Mouse (Mus musculus) testis, adult 2 months (tissue): Measurements from ENCODE around the gene Zfp697.

ENCODE experiments used
- CTCF ChIP-seq: fragments of 200-500 bp; IDR thresholded peaks from 2 replicates; pipeline ENCODE4 v1.5.1; 2012; ENCODE audit warnings: low read depth, mild to moderate bottlenecking, inconsistent platforms, low read length, moderate library complexity; ENCODE audit not compliant: control insufficient read depth, insufficient read depth, insufficient replicate concordance
- POLR2A ChIP-seq: fragments of 200-500 bp; IDR thresholded peaks from 2 replicates; pipeline ENCODE4 v1.6.1; 2012; ENCODE audit warnings: low read depth, mild to moderate bottlenecking, inconsistent platforms, low read length, moderate library complexity; ENCODE audit not compliant: control insufficient read depth

DNA sequence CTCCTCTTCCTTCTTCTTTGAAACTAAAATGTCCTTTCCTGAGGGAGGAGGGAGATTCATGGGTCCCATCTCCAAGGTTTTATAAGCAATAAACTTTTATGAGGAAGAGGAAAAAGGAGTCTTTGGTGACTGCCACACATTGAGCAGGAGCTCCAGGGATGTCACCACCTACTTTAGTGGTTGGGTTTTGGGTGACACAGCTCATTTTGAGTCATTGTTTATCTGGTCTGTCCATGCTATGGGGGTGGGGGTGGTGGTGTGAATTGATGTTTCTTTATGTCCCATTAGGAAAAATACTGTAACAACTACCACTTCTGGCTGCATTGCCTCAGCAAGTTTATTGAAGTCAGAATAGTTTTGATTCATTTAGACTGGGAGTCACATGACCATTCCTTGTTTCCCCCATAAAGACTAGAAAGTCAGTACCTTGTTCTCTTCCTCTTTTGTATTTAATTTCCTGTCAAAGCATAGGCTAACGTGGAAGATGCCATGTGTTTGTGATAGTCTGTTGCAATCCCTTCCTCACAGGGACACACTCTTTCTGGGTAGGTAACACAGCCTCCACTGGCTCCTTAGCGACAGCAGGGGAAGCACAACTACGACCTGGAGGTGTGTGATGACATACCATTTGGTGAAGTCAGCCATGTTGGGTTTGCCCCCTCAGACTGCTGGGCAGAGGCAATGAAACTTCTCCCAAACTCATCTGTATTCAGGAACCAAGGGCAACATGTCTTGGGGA is 25.5 kb upstream of the Zfp697 start:
- no peak for TF ChIP-seq CTCF
- no peak for TF ChIP-seq POLR2A
